Mouse (Mus musculus): Measurements from ENCODE around the gene AA986860. TPM values are rescaled to one million over a fixed set of nuclear protein-coding genes. Genes with fewer than 3 reads are reported as not detected.

AA986860 gene
- total RNA-seq, 1 experiment, result 1.1 TPM

- Histone ChIP-seq H3K9ac (ENCODE audit: insufficient read depth, low read depth, low read length, poor library complexity, severe bottlenecking) (no peak overlapping the region), H3K27ac (ENCODE audit: insufficient read depth, low read depth, low read length, poor library complexity, severe bottlenecking) (no peak overlapping the region), H3K36me3 (ENCODE audit: control insufficient read depth, insufficient read depth, low read length, poor library complexity, severe bottlenecking) (peaks cover 8% of the 10 kb centered on the region; the same call in 1 of the 2 replicates), H3K9me3 (ENCODE audit: control insufficient read depth, insufficient read depth, low read depth, low read length) (no peaks in the 10 kb centered on the region), H3K4me3 (ENCODE audit: insufficient read depth in 1 of 2, low read depth in 1 of 2, low read length in 2 of 2, poor library complexity in 1 of 2, severe bottlenecking in 1 of 2) (no peak overlapping the region), H3K4me1 (ENCODE audit: control insufficient read depth in 2 of 2, insufficient read depth in 2 of 2, low read length in 2 of 2, poor library complexity in 1 of 2) (no peaks in the 10 kb centered on the region)
- no peak for DNase-seq (ENCODE audit: low read depth, low spot score)
- in situ Hi-C loops (cut with MboI; ENCODE audit: low sequenced_read_pairs in 2 of 2, unreplicated experiment in 2 of 2), result no loop called here
- TF ChIP-seq HCFC1 (IDR thresholded peaks at IDR 0.05; ENCODE audit: borderline replicate concordance, insufficient read depth, low read length) (no peak), ZNF384 (IDR thresholded peaks at IDR 0.05; ENCODE audit: low read depth, low read length) (no peak), CHD2 (IDR thresholded peaks at IDR 0.05; ENCODE audit: low read depth, low read length) (no peak), ZC3H11A (IDR thresholded peaks at IDR 0.05; ENCODE audit: borderline replicate concordance, low read depth, low read length) (no peak), MAFK (IDR thresholded peaks at IDR 0.05; ENCODE audit: insufficient read depth, low read depth, low read length) (no peak)
Observed at GRCm38 (mm10) chr1:130701976-130702375, 29.8 kb upstream of the AA986860 start.

- H3K4me1 ChIP-seq (ENCODE audit: control insufficient read depth in 2 of 2, insufficient read depth in 2 of 2, low read length in 2 of 2, poor library complexity in 1 of 2), result no peaks in the 10 kb centered on the region
- no peak for TF ChIP-seq ZC3H11A (IDR thresholded peaks at IDR 0.05; ENCODE audit: borderline replicate concordance, low read depth, low read length)
- TF ChIP-seq CHD2 (IDR thresholded peaks at IDR 0.05; ENCODE audit: low read depth, low read length), result no peak
- TF ChIP-seq ZNF384 (IDR thresholded peaks at IDR 0.05; ENCODE audit: low read depth, low read length), result no peak
- TF ChIP-seq MAFK (IDR thresholded peaks at IDR 0.05; ENCODE audit: insufficient read depth, low read depth, low read length), result no peak
- TF ChIP-seq HCFC1 (IDR thresholded peaks at IDR 0.05; ENCODE audit: borderline replicate concordance, insufficient read depth, low read length), result no peak
- no peak overlapping the region for H3K27ac ChIP-seq (ENCODE audit: insufficient read depth, low read depth, low read length, poor library complexity, severe bottlenecking)
- H3K9ac ChIP-seq (ENCODE audit: insufficient read depth, low read depth, low read length, poor library complexity, severe bottlenecking), result no peak overlapping the region
- H3K4me3 ChIP-seq (ENCODE audit: insufficient read depth in 1 of 2, low read depth in 1 of 2, low read length in 2 of 2, poor library complexity in 1 of 2, severe bottlenecking in 1 of 2), result no peak overlapping the region
- H3K9me3 ChIP-seq (ENCODE audit: control insufficient read depth, insufficient read depth, low read depth, low read length), result no peaks in the 10 kb centered on the region
- peaks cover 8% of the 10 kb centered on the region; the same call in 1 of the 2 replicates for H3K36me3 ChIP-seq (ENCODE audit: control insufficient read depth, insufficient read depth, low read length, poor library complexity, severe bottlenecking)
- in situ Hi-C loops (cut with MboI; ENCODE audit: low sequenced_read_pairs in 2 of 2, unreplicated experiment in 2 of 2), result no loop called here
- DNase-seq (ENCODE audit: low read depth, low spot score), result no peak
Observed at GRCm38 (mm10) chr1:130703613-130704012, 28.2 kb upstream of the AA986860 start.

DNA sequence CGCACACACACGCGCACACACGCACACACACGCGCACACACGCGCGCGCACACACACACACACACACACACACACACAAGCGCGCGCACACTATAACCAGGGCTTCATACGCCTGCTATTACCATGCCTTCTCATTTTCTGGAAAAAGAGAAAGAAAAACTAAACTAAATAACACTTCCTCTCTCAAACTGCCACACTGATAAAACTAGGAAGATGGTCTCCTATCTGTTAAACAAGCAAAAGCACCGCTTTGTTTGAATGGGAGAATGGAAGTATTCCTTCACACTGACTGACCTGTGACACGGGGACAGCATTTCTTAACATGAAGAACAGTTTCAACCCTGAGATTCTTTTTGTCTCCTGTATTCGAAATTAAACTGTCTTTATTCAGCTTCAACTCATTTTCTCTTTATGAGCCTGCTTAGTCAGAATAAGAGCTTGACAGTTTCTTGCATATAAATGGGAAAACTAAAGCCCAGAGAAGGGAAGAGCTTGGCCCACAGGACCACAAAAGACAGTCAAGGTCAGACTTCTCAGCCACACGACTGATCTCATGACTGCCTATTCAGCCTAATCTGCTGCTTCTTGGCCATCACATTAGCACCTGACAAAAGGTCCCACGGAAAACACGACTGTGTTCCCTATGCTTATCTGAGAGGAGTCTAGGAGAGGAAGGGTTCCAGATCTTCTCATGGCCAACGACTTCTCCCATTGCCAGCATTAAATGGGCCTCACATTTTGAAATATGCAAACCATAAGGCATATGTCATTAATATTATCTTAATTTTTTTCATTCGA, 21.3 kb upstream of the AA986860 start:
- Histone ChIP-seq H3K27ac (ENCODE audit: insufficient read depth, low read depth, low read length, poor library complexity, severe bottlenecking) (no peak overlapping the region), H3K9me3 (ENCODE audit: control insufficient read depth, insufficient read depth, low read depth, low read length) (no peaks in the 10 kb centered on the region), H3K36me3 (ENCODE audit: control insufficient read depth, insufficient read depth, low read length, poor library complexity, severe bottlenecking) (peaks cover 1% of the 10 kb centered on the region; the same call in 1 of the 2 replicates), H3K9ac (ENCODE audit: insufficient read depth, low read depth, low read length, poor library complexity, severe bottlenecking) (no peak overlapping the region), H3K4me3 (ENCODE audit: insufficient read depth in 1 of 2, low read depth in 1 of 2, low read length in 2 of 2, poor library complexity in 1 of 2, severe bottlenecking in 1 of 2) (no peak overlapping the region), H3K4me1 (ENCODE audit: control insufficient read depth in 2 of 2, insufficient read depth in 2 of 2, low read length in 2 of 2, poor library complexity in 1 of 2) (no peaks in the 10 kb centered on the region)
- no peak for DNase-seq (ENCODE audit: low read depth, low spot score)
- no peak for TF ChIP-seq ZC3H11A (IDR thresholded peaks at IDR 0.05; ENCODE audit: borderline replicate concordance, low read depth, low read length)
- no peak for TF ChIP-seq HCFC1 (IDR thresholded peaks at IDR 0.05; ENCODE audit: borderline replicate concordance, insufficient read depth, low read length)
- TF ChIP-seq ZNF384 (IDR thresholded peaks at IDR 0.05; ENCODE audit: low read depth, low read length), result no peak
- no peak for TF ChIP-seq MAFK (IDR thresholded peaks at IDR 0.05; ENCODE audit: insufficient read depth, low read depth, low read length)
- TF ChIP-seq CHD2 (IDR thresholded peaks at IDR 0.05; ENCODE audit: low read depth, low read length), result no peak
- in situ Hi-C loops (cut with MboI; ENCODE audit: low sequenced_read_pairs in 2 of 2, unreplicated experiment in 2 of 2), result no loop called here

- Histone ChIP-seq H3K9me3 (ENCODE audit: control insufficient read depth, insufficient read depth, low read depth, low read length) (no peaks in the 10 kb centered on the region), H3K27ac (ENCODE audit: insufficient read depth, low read depth, low read length, poor library complexity, severe bottlenecking) (no peak overlapping the region), H3K9ac (ENCODE audit: insufficient read depth, low read depth, low read length, poor library complexity, severe bottlenecking) (no peak overlapping the region), H3K4me1 (ENCODE audit: control insufficient read depth in 2 of 2, insufficient read depth in 2 of 2, low read length in 2 of 2, poor library complexity in 1 of 2) (peaks cover 0 to 2% of the 10 kb centered on the region in 2 experiments; a peak in 1 of 4 replicates), H3K4me3 (ENCODE audit: insufficient read depth in 1 of 2, low read depth in 1 of 2, low read length in 2 of 2, poor library complexity in 1 of 2, severe bottlenecking in 1 of 2) (no peak overlapping the region), H3K36me3 (ENCODE audit: control insufficient read depth, insufficient read depth, low read length, poor library complexity, severe bottlenecking) (no peaks in the 10 kb centered on the region; the same call in 1 of the 2 replicates)
- in situ Hi-C loops (cut with MboI; ENCODE audit: low sequenced_read_pairs in 2 of 2, unreplicated experiment in 2 of 2), result no loop called here
- no peak for DNase-seq (ENCODE audit: low read depth, low spot score)
- TF ChIP-seq CHD2 (IDR thresholded peaks at IDR 0.05; ENCODE audit: low read depth, low read length) (no peak), MAFK (IDR thresholded peaks at IDR 0.05; ENCODE audit: insufficient read depth, low read depth, low read length) (no peak), HCFC1 (IDR thresholded peaks at IDR 0.05; ENCODE audit: borderline replicate concordance, insufficient read depth, low read length) (no peak), ZC3H11A (IDR thresholded peaks at IDR 0.05; ENCODE audit: borderline replicate concordance, low read depth, low read length) (no peak), ZNF384 (IDR thresholded peaks at IDR 0.05; ENCODE audit: low read depth, low read length) (no peak)
Observed at GRCm38 (mm10) chr1:130714046-130714445, 17.7 kb upstream of the AA986860 start.
